Mouse (Mus musculus) limb, embryonic 11.5 days (tissue): Measurements from ENCODE around the gene Rpl23. TPM values are rescaled to one million over a fixed set of nuclear protein-coding genes. Genes with fewer than 3 reads are reported as not detected.

Source experiments
- ATAC-seq: fragments of 200-750 bp; cut with Nextera tagmentation; 2 replicates; pipeline ENCODE4 v1.8.0; 2017; ENCODE audit warnings: low read depth; ENCODE audit not compliant: insufficient number of reproducible peaks, low FRiP score, low TSS enrichment
- DNase-seq: peaks from one replicate; pipeline ENCODE4 v3.0.0-alpha.2; 2015; ENCODE audit warnings: low spot score
- H3K27ac ChIP-seq: fragments of 300-500 bp; sonication (generic); replicated peaks from 2 replicates; pipeline ENCODE4 v1.5.1; 2014; ENCODE audit warnings: low read depth, mild to moderate bottlenecking, low read length
- H3K27me3 ChIP-seq: fragments of 300-500 bp; sonication (generic); 2 replicates; pipeline ENCODE4 v1.6.1; 2014; ENCODE audit warnings: mild to moderate bottlenecking, low read length, mixed read lengths; ENCODE audit not compliant: control insufficient read depth, insufficient read depth
- H3K36me3 ChIP-seq: fragments of 300-500 bp; sonication (generic); 2 replicates; pipeline ENCODE4 v1.6.1; 2014; ENCODE audit warnings: mild to moderate bottlenecking, low read length, moderate library complexity, mixed read lengths; ENCODE audit not compliant: control insufficient read depth, insufficient read depth
- H3K4me1 ChIP-seq: fragments of 300-500 bp; sonication (generic); 2 replicates; pipeline ENCODE4 v1.6.1; 2014; ENCODE audit warnings: low read length, mixed read lengths; ENCODE audit not compliant: control insufficient read depth, insufficient read depth
- H3K4me2 ChIP-seq: fragments of 300-500 bp; sonication (generic); 2 replicates; pipeline ENCODE4 v1.6.1; 2014; ENCODE audit warnings: low read depth, mild to moderate bottlenecking, moderate library complexity; ENCODE audit not compliant: severe bottlenecking
- H3K4me3 ChIP-seq: fragments of 300-500 bp; sonication (generic); 2 replicates; pipeline ENCODE4 v1.5.1; 2014; ENCODE audit warnings: low read depth, low read length
- H3K9ac ChIP-seq: fragments of 300-500 bp; sonication (generic); 2 replicates; pipeline ENCODE4 v1.6.1; 2014; ENCODE audit warnings: mild to moderate bottlenecking, low read length
- H3K9me3 ChIP-seq: fragments of 300-500 bp; sonication (generic); 2 replicates; pipeline ENCODE4 v1.6.1; 2016; ENCODE audit warnings: low read length; ENCODE audit not compliant: control insufficient read depth
- WGBS: fragments of 180-500 bp; shearing (Covaris S2); extraction: QIAGEN DNeasy Blood & Tissue Kit; methylation state at CpG from one replicate; pipeline ENCODE4 v1.1.7; 2014; 5-methylcytosine and 5-hydroxymethylcytosine counted together
- microRNA-seq: library from miRNA; unstranded; fragments of <30 nt; microRNA quantifications from one replicate; pipeline ENCODE4, GENCODE M21; 2016
- polyA plus RNA-seq: library from polyadenylated mRNA; unstranded; fragments of >200 nt; fragmentation: Nextera tagmentation; extraction: Ambion mirVana; gene quantifications from 2 replicates; pipeline ENCODE4 v1.2.1, GENCODE M21; 2014

Rpl23 gene
- polyA plus RNA-seq, 1 experiment from 2014 or later = 576 TPM

DNA sequence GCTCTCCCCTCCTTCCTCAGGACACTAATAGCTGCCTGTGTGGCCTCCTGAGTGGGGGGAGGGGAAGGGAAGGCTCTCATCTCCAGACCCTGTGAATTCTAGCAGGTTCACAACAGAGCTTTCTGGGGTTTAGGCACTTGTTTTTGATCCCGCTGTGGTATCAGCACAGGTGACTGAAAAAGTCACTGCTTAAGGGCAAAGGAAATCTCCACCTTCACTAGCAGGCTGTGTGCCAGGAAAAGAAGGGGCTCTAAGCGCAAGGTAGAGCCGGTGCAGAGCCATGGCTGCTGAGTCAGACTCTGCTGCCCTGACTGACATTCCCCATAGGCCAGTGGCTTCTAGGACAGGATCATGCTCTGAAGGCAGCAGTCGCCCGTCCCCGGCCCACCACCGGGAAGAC lies 53.5 kb downstream of the Rpl23 start:
- Histone ChIP-seq H3K9ac (no peak overlapping the region), H3K9me3 (no peaks in the 10 kb centered on the region), H3K36me3 (peaks cover 13% of the 10 kb centered on the region; the same call in 1 of the 2 replicates), H3K4me3 (no peak overlapping the region), H3K4me2 (no peak overlapping the region), H3K4me1 (peaks cover 3% of the 10 kb centered on the region; the same call in 1 of the 2 replicates), H3K27me3 (no peaks in the 10 kb centered on the region), H3K27ac (no peak overlapping the region)
- WGBS = 64% methylated on average over 7 of the region's 7 CpGs
- DNase-seq (no peak), ATAC-seq (no peak)

DNA sequence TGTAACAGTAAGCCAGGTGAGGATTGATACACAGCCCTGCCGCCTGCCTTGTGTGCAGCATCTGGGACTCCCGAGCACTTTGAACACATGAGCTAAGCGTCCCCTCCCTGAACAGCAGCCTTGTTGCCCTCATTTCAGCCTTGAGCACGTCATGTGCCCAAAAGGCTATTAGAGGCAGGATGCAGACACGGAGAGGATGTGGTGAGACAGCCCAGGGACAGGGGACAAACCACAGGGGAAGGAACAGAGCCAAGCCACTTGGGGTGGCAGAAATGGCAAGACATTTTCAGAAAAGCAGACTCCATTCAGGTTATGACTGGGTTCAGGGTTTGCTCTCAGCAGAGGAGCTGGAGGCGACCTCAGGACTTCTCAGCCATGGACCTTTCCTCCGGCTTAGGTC lies 53.9 kb downstream of the Rpl23 start:
- peaks cover 13% of the 10 kb centered on the region; the same call in 1 of the 2 replicates for H3K36me3 ChIP-seq
- no peak overlapping the region for H3K9ac ChIP-seq
- no peaks in the 10 kb centered on the region for H3K27me3 ChIP-seq
- ATAC-seq (no peak), DNase-seq (no peak)
- 56% methylated on average over 7 of the region's 7 CpGs for WGBS
- H3K4me1 ChIP-seq = no peaks in the 10 kb centered on the region
- H3K27ac ChIP-seq = no peak overlapping the region
- no peaks in the 10 kb centered on the region for H3K9me3 ChIP-seq
- no peak overlapping the region for H3K4me3 ChIP-seq
- no peak overlapping the region for H3K4me2 ChIP-seq

Small RNAs within 50 kb of the gene (microRNA-seq; reads per million reads assigned to microRNA genes)
- gene Mir8102 = not detected

Other genes starting within 250 kb of the Rpl23 start
- 0.28 and 0.34 TPM in 2 replicates for gene Srcin1, start 206.3 kb downstream of the Rpl23 start, polyA plus RNA-seq
- 12.5 and 12.6 TPM in 2 replicates for gene Epop, start 152.7 kb downstream of the Rpl23 start, polyA plus RNA-seq
- gene Mllt6, start 119.0 kb downstream of the Rpl23 start, polyA plus RNA-seq = 4.0 and 4.1 TPM in 2 replicates
- gene Cisd3, start 96.6 kb downstream of the Rpl23 start, polyA plus RNA-seq = 8.8 and 10.9 TPM in 2 replicates
- gene Pcgf2, start 81.9 kb downstream of the Rpl23 start, polyA plus RNA-seq = 23.3 and 25.4 TPM in 2 replicates
- gene Psmb3, start 79.0 kb downstream of the Rpl23 start, polyA plus RNA-seq = 546 and 550 TPM in 2 replicates
- gene Pip4k2b, start 37.7 kb downstream of the Rpl23 start, polyA plus RNA-seq = 1.9 and 2.1 TPM in 2 replicates
- 15.4 and 18.3 TPM in 2 replicates for gene Cwc25, start 15.9 kb downstream of the Rpl23 start, polyA plus RNA-seq
- gene 1700001P01Rik, start 6.5 kb downstream of the Rpl23 start, polyA plus RNA-seq = not detected in 2 replicates
- 79.9 and 80.5 TPM in 2 replicates for gene Lasp1, start 16.6 kb upstream of the Rpl23 start, polyA plus RNA-seq
- gene B230217C12Rik, start 58.3 kb upstream of the Rpl23 start, polyA plus RNA-seq = 15.9 and 17.4 TPM in 2 replicates
- 1.0 TPM in 2 replicates for gene Fbxo47, start 101.7 kb upstream of the Rpl23 start, polyA plus RNA-seq
- 0.15 TPM in 1 of 2 replicates, not detected in the other for gene Plxdc1, start 204.0 kb upstream of the Rpl23 start, polyA plus RNA-seq
- 9.5 and 9.9 TPM in 2 replicates for gene Arl5c, start 213.7 kb upstream of the Rpl23 start, polyA plus RNA-seq
- 6.8 and 7.2 TPM in 2 replicates for gene Cacnb1, start 240.6 kb upstream of the Rpl23 start, polyA plus RNA-seq
- gene Rpl19, start 244.3 kb upstream of the Rpl23 start, polyA plus RNA-seq = 1,171 and 1,244 TPM in 2 replicates